Mouse (Mus musculus): ENCODE results near the gene Tcp11. TPM values are rescaled to one million over a fixed set of nuclear protein-coding genes. Genes with fewer than 3 reads are reported as not detected.
A peak's percentile ranks its signal among the peaks of the same experiment; 100 is the strongest.

The Tcp11 gene
- polyA plus RNA-seq, 1 experiment: not detected

- TF ChIP-seq CTCF (IDR thresholded peaks at IDR 0.05; ENCODE audit: low read depth, low read length) (no peak), POLR2A (IDR thresholded peaks at IDR 0.05; ENCODE audit: borderline replicate concordance, low read depth, low read length) (no peak)
- Histone ChIP-seq H3K4me1 (ENCODE audit: control insufficient read depth, insufficient read depth, low read length) (peaks cover 8% of the 10 kb centered on the region), H3K4me3 (ENCODE audit: insufficient read depth, low read length) (no peak overlapping the region), H3K27ac (ENCODE audit: insufficient read depth, low read depth, low read length) (no peak overlapping the region)
Measured at GRCm38 (mm10) chr17:28088718-28089117, 8.3 kb upstream of the Tcp11 start.

GRCm38 (mm10) chr17:28087430-28087829 is 7.0 kb upstream of the Tcp11 start:
- no peak for TF ChIP-seq CTCF (IDR thresholded peaks at IDR 0.05; ENCODE audit: low read depth, low read length)
- no peak for TF ChIP-seq POLR2A (IDR thresholded peaks at IDR 0.05; ENCODE audit: borderline replicate concordance, low read depth, low read length)
- Histone ChIP-seq H3K4me3 (ENCODE audit: insufficient read depth, low read length) (no peak overlapping the region), H3K4me1 (ENCODE audit: control insufficient read depth, insufficient read depth, low read length) (peaks cover 8% of the 10 kb centered on the region), H3K27ac (ENCODE audit: insufficient read depth, low read depth, low read length) (no peak overlapping the region)

- 0 out of 2 replicates have a peak overlapping the region, but pooled peaks have one; percentile 26 for H3K27ac ChIP-seq (ENCODE audit: insufficient read depth, low read depth, low read length)
- no peak overlapping the region for H3K4me3 ChIP-seq (ENCODE audit: insufficient read depth, low read length)
- H3K4me1 ChIP-seq (ENCODE audit: control insufficient read depth, insufficient read depth, low read length): peaks cover 8% of the 10 kb centered on the region
- TF ChIP-seq CTCF (IDR thresholded peaks at IDR 0.05; ENCODE audit: low read depth, low read length): peak; percentile 54; the same call in 1 of the 2 replicates
- no peak for TF ChIP-seq POLR2A (IDR thresholded peaks at IDR 0.05; ENCODE audit: borderline replicate concordance, low read depth, low read length)
Measured at GRCm38 (mm10) chr17:28084964-28085363, 4.5 kb upstream of the Tcp11 start.

- H3K4me1 ChIP-seq (ENCODE audit: control insufficient read depth, insufficient read depth, low read length): peaks cover 8% of the 10 kb centered on the region
- no peak overlapping the region for H3K27ac ChIP-seq (ENCODE audit: insufficient read depth, low read depth, low read length)
- TF ChIP-seq CTCF (IDR thresholded peaks at IDR 0.05; ENCODE audit: low read depth, low read length): no peak
- no peak for TF ChIP-seq POLR2A (IDR thresholded peaks at IDR 0.05; ENCODE audit: borderline replicate concordance, low read depth, low read length)
- H3K4me3 ChIP-seq (ENCODE audit: insufficient read depth, low read length): no peak overlapping the region
Measured at GRCm38 (mm10) chr17:28084395-28084905, 4.0 kb upstream of the Tcp11 start.

GRCm38 (mm10) chr17:28082863-28083262 is 2.4 kb upstream of the Tcp11 start:
- H3K4me3 ChIP-seq (ENCODE audit: insufficient read depth, low read length): no peak overlapping the region
- no peak for TF ChIP-seq CTCF (IDR thresholded peaks at IDR 0.05; ENCODE audit: low read depth, low read length)
- TF ChIP-seq POLR2A (IDR thresholded peaks at IDR 0.05; ENCODE audit: borderline replicate concordance, low read depth, low read length): no peak
- H3K27ac ChIP-seq (ENCODE audit: insufficient read depth, low read depth, low read length): no peak overlapping the region
- peaks cover 8% of the 10 kb centered on the region for H3K4me1 ChIP-seq (ENCODE audit: control insufficient read depth, insufficient read depth, low read length)

GRCm38 (mm10) chr17:28081856-28082255 is 1.4 kb upstream of the Tcp11 start:
- TF ChIP-seq CTCF (IDR thresholded peaks at IDR 0.05; ENCODE audit: low read depth, low read length): no peak
- no peak for TF ChIP-seq POLR2A (IDR thresholded peaks at IDR 0.05; ENCODE audit: borderline replicate concordance, low read depth, low read length)
- Histone ChIP-seq H3K4me3 (ENCODE audit: insufficient read depth, low read length) (no peak overlapping the region), H3K27ac (ENCODE audit: insufficient read depth, low read depth, low read length) (no peak overlapping the region), H3K4me1 (ENCODE audit: control insufficient read depth, insufficient read depth, low read length) (peaks cover 8% of the 10 kb centered on the region)

GRCm38 (mm10) chr17:28081385-28081784 is 946 bp upstream of the Tcp11 start:
- H3K27ac ChIP-seq (ENCODE audit: insufficient read depth, low read depth, low read length): no peak overlapping the region
- H3K4me1 ChIP-seq (ENCODE audit: control insufficient read depth, insufficient read depth, low read length): peaks cover 8% of the 10 kb centered on the region
- H3K4me3 ChIP-seq (ENCODE audit: insufficient read depth, low read length): no peak overlapping the region
- TF ChIP-seq POLR2A (IDR thresholded peaks at IDR 0.05; ENCODE audit: borderline replicate concordance, low read depth, low read length) (no peak), CTCF (IDR thresholded peaks at IDR 0.05; ENCODE audit: low read depth, low read length) (peak; percentile 44)

- H3K27ac ChIP-seq (ENCODE audit: insufficient read depth, low read depth, low read length): no peak overlapping the region
- no peak overlapping the region for H3K4me3 ChIP-seq (ENCODE audit: insufficient read depth, low read length)
- peaks cover 5% of the 10 kb centered on the region for H3K4me1 ChIP-seq (ENCODE audit: control insufficient read depth, insufficient read depth, low read length)
- TF ChIP-seq POLR2A (IDR thresholded peaks at IDR 0.05; ENCODE audit: borderline replicate concordance, low read depth, low read length) (no peak), CTCF (IDR thresholded peaks at IDR 0.05; ENCODE audit: low read depth, low read length) (no peak)
Measured at GRCm38 (mm10) chr17:28080817-28081165, 352 bp upstream of the Tcp11 start.

- Histone ChIP-seq H3K27ac (ENCODE audit: insufficient read depth, low read depth, low read length) (no peak overlapping the region), H3K4me3 (ENCODE audit: insufficient read depth, low read length) (peak overlapping the region; percentile 63), H3K4me1 (ENCODE audit: control insufficient read depth, insufficient read depth, low read length) (no peaks in the 10 kb centered on the region)
- TF ChIP-seq POLR2A (IDR thresholded peaks at IDR 0.05; ENCODE audit: borderline replicate concordance, low read depth, low read length) (no peak), CTCF (IDR thresholded peaks at IDR 0.05; ENCODE audit: low read depth, low read length) (peak; percentile 83)
Measured at GRCm38 (mm10) chr17:28079618-28080017, 821 bp downstream of the Tcp11 start.

GRCm38 (mm10) chr17:28078028-28078427 is 2.4 kb downstream of the Tcp11 start:
- H3K4me3 ChIP-seq (ENCODE audit: insufficient read depth, low read length): no peak overlapping the region
- no peak for TF ChIP-seq CTCF (IDR thresholded peaks at IDR 0.05; ENCODE audit: low read depth, low read length)
- TF ChIP-seq POLR2A (IDR thresholded peaks at IDR 0.05; ENCODE audit: borderline replicate concordance, low read depth, low read length): no peak
- no peaks in the 10 kb centered on the region for H3K4me1 ChIP-seq (ENCODE audit: control insufficient read depth, insufficient read depth, low read length)
- H3K27ac ChIP-seq (ENCODE audit: insufficient read depth, low read depth, low read length): no peak overlapping the region

- Histone ChIP-seq H3K27ac (ENCODE audit: insufficient read depth, low read depth, low read length) (no peak overlapping the region), H3K4me1 (ENCODE audit: control insufficient read depth, insufficient read depth, low read length) (no peaks in the 10 kb centered on the region), H3K4me3 (ENCODE audit: insufficient read depth, low read length) (no peak overlapping the region)
- no peak for TF ChIP-seq CTCF (IDR thresholded peaks at IDR 0.05; ENCODE audit: low read depth, low read length)
- TF ChIP-seq POLR2A (IDR thresholded peaks at IDR 0.05; ENCODE audit: borderline replicate concordance, low read depth, low read length): no peak
Measured at GRCm38 (mm10) chr17:28074486-28074885, 6.0 kb downstream of the Tcp11 start.

Measured in bone marrow macrophage, adult 2 months (primary cell).